Mouse (Mus musculus): ENCODE measurements around the gene Dlgap5.

DNA sequence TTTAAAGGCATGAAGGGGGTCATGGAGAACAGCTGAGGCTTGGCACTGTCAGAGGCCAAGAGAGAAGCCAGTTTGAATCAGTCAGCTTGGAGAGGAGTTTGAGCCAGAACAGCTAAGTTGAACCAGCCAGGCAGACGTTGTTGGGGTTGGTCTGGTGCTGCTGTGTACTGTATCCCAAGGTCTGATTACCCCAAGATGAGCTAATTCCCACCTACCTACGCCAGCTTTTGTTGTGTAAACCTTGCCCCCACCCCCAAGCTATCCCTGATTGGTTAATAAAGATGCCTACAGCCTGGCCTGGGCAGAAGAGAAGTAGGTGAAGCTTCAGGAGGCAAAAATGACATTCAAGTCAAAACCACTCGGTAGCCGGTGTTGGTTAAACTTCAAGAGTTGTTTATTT lies 4.3 kb upstream of the Dlgap5 start:
- no peak for TF ChIP-seq KAT2A (IDR thresholded peaks at IDR 0.05; ENCODE audit: insufficient replicate concordance, low read length)
- no peak for TF ChIP-seq EP300 (IDR thresholded peaks at IDR 0.05; ENCODE audit: low read length)
- no peak for TF ChIP-seq USF2 (conservative IDR thresholded peaks at IDR 0.05; ENCODE audit: low read depth, low read length)
- TF ChIP-seq UBTF (IDR thresholded peaks at IDR 0.05; ENCODE audit: low read depth, low read length): no peak
- TF ChIP-seq HCFC1 (IDR thresholded peaks at IDR 0.05; ENCODE audit: low read depth, low read length): no peak
- TF ChIP-seq POLR2AphosphoS2 (IDR thresholded peaks at IDR 0.05; ENCODE audit: low read depth, low read length): no peak
- no peak for TF ChIP-seq CHD2 (IDR thresholded peaks at IDR 0.05; ENCODE audit: low read length)
- no peak for TF ChIP-seq GABPA (IDR thresholded peaks at IDR 0.05; ENCODE audit: insufficient replicate concordance, low read depth, low read length)
- TF ChIP-seq POLR2A (IDR thresholded peaks at IDR 0.05; ENCODE audit: low read depth, low read length): no peak
- no peak for TF ChIP-seq BHLHE40 (IDR thresholded peaks at IDR 0.05; ENCODE audit: low read depth, low read length)
- TF ChIP-seq CTCF (conservative IDR thresholded peaks at IDR 0.05 in 1 of 2, IDR thresholded peaks at IDR 0.05 in 1 of 2; ENCODE audit: low read depth in 2 of 2, low read length in 2 of 2): no peak
- TF ChIP-seq ZNF384 (IDR thresholded peaks at IDR 0.05; ENCODE audit: low read depth, low read length): no peak
- no peak for TF ChIP-seq SMC3 (IDR thresholded peaks at IDR 0.05; ENCODE audit: low read depth, low read length)
- no peak for TF ChIP-seq USF1 (IDR thresholded peaks at IDR 0.05; ENCODE audit: low read depth, low read length)

All from CH12.LX (cell line).